ENCODE assay signal across 8 mouse cellular contexts in genomic region chr1:80340061-80340435, GRCm38 (mm10). TPM values are rescaled to one million over a fixed set of nuclear protein-coding genes. Genes with fewer than 3 reads are reported as not detected.
DNase-seq lines count a peak whose midpoint lies in the region; ATAC-seq and TF ChIP-seq lines count a peak whose summit lies in the region.

No protein-coding gene starts in this region.

- H3K4me1 ChIP-seq in E14TG2a.4 (replicated peaks; ENCODE audit: low read depth, low read length), result peaks cover 45% of the 10 kb centered on the region
- H3K4me1 ChIP-seq in bone marrow macrophage, adult 2 months (ENCODE audit: control insufficient read depth, insufficient read depth, low read length), result peaks cover 15% of the 10 kb centered on the region
- peaks cover 33% of the 10 kb centered on the region for H3K4me1 ChIP-seq in hindbrain, embryonic 10.5 days (replicated peaks)

- peak; percentile 64 for DNase-seq in hindbrain, embryonic 10.5 days (ENCODE audit: low spot score)
- DNase-seq in layer of hippocampus, postnatal 14 days (ENCODE audit: low spot score in 2 of 2), result peak; percentile 54 to 56
- peak; percentile 68 for DNase-seq in lung, postnatal 14 days
- peak; percentile 43 for DNase-seq in ovary, postnatal 14 days (ENCODE audit: low spot score)
- DNase-seq in thymus, postnatal 10 days (ENCODE audit: low spot score in 2 of 2), result peak; percentile 61 to 69

- under 1% methylated on average over 59 of the region's 59 CpGs for WGBS in hindbrain, embryonic 10.5 days

- no peaks in the 10 kb centered on the region for H3K27me3 ChIP-seq in E14TG2a.4 (ENCODE audit: insufficient read depth, low read length)
- no peaks in the 10 kb centered on the region for H3K27me3 ChIP-seq in hindbrain, embryonic 10.5 days (ENCODE audit: insufficient read depth, poor library complexity, severe bottlenecking)

- peak overlapping the region; percentile 87 for H3K4me3 ChIP-seq in E14TG2a.4 (replicated peaks; ENCODE audit: low read length)
- peak overlapping the region; percentile 99 for H3K4me3 ChIP-seq in bone marrow macrophage, adult 2 months (ENCODE audit: insufficient read depth, low read length)
- H3K4me3 ChIP-seq in hindbrain, embryonic 10.5 days, result peak overlapping the region; percentile 83

- no peaks in the 10 kb centered on the region for H3K9me3 ChIP-seq in E14TG2a.4 (ENCODE audit: low read length)
- no peaks in the 10 kb centered on the region for H3K9me3 ChIP-seq in hindbrain, embryonic 10.5 days

- no peak for TF ChIP-seq CTCF in E14TG2a.4 (conservative IDR thresholded peaks at IDR 0.05; ENCODE audit: low read length)
- no peak for TF ChIP-seq CTCF in bone marrow macrophage, adult 2 months (IDR thresholded peaks at IDR 0.05; ENCODE audit: low read depth, low read length)

- ATAC-seq in erythroblast, adult 5-6 weeks (replicated peaks; ENCODE audit: low FRiP score, poor library complexity, severe bottlenecking), result peak; percentile 22; the same call in 1 of the 2 replicates

- no peak for TF ChIP-seq POLR2A in bone marrow macrophage, adult 2 months (IDR thresholded peaks at IDR 0.05; ENCODE audit: borderline replicate concordance, low read depth, low read length)

- peak overlapping the region; percentile 89 for H3K27ac ChIP-seq in bone marrow macrophage, adult 2 months (ENCODE audit: insufficient read depth, low read depth, low read length)
- peak overlapping the region; percentile 97 for H3K27ac ChIP-seq in hindbrain, embryonic 10.5 days

- H3K36me3 ChIP-seq in E14TG2a.4 (ENCODE audit: insufficient read depth, low read length), result peaks cover 10% of the 10 kb centered on the region; the same call in 1 of the 2 replicates
- no peaks in the 10 kb centered on the region; the same call in 1 of the 2 replicates for H3K36me3 ChIP-seq in hindbrain, embryonic 10.5 days

RNA-seq across cellular contexts. Expression of gene Cul3, which starts 0.2 kb away (rescaled TPM):
- 95.8 and 119 TPM in 2 replicates for polyA plus RNA-seq in bone marrow macrophage, adult 2 months (2012; ENCODE audit: insufficient read depth, insufficient read length, missing spikeins)
- 52.2 and 66.5 TPM in 2 replicates for total RNA-seq in erythroblast, adult 5-6 weeks (2015; ENCODE audit: low replicate concordance)
- total RNA-seq in erythroblast, adult 5-6 weeks (2017; ENCODE audit: low replicate concordance), result 170 and 201 TPM in 2 replicates
- polyA plus RNA-seq in hindbrain, embryonic 10.5 days (2016; fragmentation: Nextera tagmentation; extraction: Ambion mirVana), result 20.2 and 30.7 TPM in 2 replicates
- total RNA-seq in layer of hippocampus, postnatal 14 days (2021), result 100 to 1,000 TPM; 130 to 141 TPM

Comparison
In these comparisons a context has a peak if more than half of its experiments do, and no peak if none do; other contexts are left out.
1. Peak in every context shown above with its lines: DNase-seq, ATAC-seq, H3K4me3 ChIP-seq and H3K27ac ChIP-seq.